Mouse (Mus musculus) kidney, postnatal 36 days (tissue): ENCODE measurements around the gene Mfsd6.
A peak's percentile ranks its signal among the peaks of the same experiment; 100 is the strongest.

Source experiments
- DNase-seq, 2 experiments: peaks; one replicate each; pipeline ENCODE4 v3.0.0; 2021 to 2022; ENCODE audit warnings: mixed read lengths in 2 of 2

The Mfsd6 gene

DNA sequence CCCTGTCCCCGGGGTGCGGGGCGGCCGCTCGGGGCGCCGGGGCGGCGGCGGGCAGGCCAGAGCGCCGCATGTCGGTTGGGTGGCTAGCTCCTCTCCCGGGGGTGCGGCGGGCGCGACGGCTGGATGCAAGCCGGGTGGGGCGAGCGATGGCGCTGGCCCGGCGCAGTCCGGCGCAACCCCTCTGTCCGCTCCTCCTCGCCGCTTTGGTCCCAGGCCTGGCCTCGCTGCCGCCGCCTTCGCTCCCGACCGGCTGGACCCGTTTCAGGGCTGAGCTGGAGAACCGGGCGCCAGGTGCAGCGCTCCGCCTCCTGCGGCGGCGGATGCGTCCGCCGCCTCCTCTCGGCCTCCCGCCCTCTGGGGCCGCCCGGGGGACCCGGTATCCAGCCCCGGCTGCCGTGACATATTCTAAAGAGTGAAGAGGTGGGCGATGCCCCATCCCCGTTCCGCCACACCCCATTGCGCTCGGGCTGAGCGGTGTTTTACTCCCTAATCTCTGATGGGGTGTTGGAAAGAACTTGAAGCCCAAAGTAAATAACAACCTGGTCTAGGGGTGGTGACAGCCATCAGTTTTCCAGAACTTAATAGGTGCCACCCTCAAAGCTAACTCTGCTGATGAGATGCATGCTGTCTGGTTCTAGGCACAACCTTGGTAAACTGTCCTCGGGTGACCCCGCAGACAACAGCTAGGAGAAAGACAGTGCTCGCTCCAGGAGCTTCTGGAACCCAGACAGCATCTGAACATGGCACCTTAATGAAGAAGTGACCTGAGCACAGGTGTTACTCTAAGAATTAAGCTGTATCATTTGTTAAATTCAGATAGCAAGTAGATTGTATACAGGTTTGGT lies at the start of gene Mfsd6:
TSS of gene Mfsd6 (minus strand) at position 407 of the 845 bp plus-strand sequence.
- peak; percentile 62 to 80 for DNase-seq

DNA sequence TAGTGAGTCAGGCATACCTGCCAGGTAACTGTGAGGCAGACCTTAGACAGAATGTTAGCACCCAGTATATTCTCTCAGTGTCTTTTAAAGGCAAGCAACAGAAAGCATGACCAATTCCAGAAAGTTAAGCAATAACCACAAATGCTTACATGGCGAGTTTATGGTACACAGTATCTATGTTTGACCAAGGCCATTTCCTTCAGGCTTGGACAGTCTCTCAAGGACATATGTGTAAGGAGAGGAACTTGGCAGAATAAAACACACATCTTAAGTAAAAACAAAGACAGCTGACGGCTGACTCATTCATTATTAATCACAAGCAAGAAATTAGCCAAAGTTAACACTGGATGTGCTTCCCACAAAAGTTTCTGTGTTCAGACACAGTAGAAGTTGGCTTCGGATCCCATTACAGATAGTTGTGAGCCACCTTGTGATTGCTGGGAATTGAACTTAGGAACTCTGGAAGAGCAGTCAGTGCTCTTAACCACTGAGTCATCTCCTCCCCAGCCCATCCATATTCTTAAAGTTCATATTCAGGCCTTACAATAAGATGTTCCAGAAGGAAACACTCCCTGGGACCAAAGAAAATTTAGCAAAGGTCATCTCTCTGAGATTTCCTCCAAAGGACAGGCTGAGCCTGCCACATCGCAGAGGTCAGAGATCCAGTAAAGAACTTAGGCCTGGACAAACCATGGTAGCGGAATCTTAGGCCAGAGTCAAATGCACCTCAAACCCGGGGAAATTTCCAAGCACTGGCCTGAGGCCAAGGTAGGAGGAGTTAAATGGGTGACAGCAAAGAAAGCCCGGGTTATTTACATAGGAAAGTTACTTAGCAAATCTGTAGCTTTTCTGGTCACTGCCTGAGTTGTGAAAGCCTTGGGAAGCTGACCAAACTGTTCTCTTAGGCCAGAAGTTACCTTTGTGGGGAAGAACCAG lies 38.2 kb upstream of the Mfsd6 start:
- peak; percentile 23 to 45 for DNase-seq

DNA sequence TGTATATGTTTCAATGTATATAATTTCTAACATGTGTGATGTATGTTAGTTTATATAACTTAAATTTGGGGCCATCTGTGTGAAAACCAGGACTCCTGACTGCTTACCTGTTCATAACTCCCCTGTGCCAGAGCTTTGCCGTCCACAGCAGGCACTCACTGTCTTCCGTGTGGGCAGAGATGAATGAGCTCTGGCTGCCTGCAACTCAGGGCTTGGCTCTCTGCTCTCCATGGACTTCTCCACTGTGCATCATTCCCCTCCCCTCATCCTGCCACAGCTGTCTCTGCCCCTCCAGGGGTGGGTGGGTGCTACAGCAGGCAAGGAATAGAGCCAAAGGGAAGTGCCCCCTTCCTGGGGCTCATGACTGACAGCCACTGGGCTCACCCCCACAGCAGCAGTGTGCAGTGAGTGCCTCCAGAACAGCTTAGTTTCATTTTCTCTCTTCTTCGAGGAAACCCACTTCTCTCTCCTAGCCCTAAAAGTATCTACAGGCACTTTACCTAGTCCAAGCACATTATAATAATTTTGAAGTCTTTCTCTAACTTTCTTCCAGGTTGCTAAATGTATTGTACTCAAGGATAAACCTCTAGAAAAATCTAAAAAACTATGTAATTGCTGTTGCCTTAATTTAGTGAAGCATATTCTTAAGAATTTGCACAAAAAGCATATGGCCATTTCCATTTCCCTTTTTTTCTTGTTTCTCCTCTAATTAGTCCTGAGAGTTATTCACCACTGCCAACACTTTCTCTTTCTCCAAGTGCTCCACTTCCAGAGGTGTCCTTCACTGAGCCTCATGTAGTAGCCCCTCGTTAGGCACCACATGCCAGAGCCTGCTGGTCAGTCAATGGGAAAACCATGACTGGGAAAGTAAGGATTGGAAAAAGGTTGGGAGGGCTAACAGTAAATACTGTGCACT lies 36.9 kb upstream of the Mfsd6 start:
- DNase-seq, result no peak

DNA sequence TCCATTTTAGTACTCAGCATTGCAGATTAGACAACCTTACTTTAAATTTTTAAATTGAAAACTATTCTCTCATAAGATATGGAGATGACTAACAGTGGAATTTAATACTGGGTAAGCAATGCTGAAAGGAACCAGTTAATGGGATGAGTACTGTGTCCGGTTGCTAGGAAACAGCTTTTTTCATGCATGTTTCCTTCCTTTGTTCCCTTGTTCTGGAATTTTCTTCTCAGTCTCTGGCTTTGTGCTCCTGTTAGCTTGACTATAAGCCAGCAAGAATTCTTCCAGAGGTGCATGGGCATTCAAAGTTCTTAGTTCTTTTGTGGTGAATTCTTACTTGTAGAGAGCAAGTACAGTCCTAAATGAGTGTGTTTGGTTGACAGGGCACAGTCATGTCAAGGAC lies 30.9 kb upstream of the Mfsd6 start:
- no peak for DNase-seq

DNA sequence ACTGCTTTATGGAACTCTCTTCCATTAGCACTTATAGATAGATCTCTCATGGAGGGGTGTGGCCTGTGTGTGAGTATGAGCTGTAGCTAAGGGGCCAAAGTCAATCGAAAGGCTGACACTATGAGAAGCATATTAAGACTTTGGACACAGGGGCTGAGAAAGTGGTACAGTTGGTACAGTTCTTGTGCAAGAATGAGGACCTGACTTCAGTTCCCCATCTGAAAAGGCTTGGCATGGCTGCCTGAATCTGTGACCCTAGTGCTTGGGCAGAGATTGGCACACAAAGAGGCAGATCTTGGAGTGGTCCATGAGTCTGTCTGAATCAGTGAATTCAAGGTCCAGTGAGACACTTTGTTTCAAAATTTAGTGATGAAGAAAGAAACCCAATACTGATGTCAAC lies 27.1 kb upstream of the Mfsd6 start:
- DNase-seq, result no peak

DNA sequence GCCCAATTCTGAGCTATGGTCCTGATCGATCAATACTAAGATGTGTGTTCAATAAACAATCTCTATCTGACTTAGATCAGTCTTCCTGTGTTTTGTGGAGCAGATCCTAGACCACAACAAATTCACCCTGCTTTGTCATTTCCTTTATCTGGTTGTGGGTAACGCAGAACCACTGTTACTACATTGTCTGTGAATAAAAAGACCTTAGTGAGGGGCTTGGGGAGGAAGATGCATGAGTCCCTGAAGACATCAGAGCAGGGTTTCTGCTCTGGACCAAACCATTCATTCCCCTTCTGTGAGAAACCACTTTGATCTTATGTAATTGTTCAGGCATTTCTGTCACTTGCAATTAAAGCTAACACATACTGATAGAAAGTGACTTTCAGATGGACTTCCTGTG lies 26.6 kb upstream of the Mfsd6 start:
- DNase-seq, result no peak

DNA sequence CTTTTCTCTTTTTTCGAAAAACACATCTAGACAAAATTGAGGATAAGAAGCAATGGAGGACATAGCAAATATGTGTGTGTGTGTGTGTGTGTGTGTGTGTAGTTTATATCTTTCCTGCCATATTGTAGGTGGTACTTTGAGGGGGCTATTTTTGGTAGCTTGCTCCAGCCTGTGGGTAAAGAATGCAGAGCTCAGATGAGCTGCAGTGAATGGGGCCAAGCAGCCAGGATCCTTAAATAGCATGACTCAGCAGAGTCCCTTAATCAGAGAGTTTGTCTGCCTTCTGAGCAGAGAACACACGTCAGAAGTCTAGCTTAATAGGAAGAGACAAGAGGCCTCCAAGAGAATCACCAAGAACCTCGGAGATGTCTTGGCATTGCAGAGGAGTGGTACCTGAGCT lies 25.4 kb upstream of the Mfsd6 start:
- DNase-seq, result no peak

DNA sequence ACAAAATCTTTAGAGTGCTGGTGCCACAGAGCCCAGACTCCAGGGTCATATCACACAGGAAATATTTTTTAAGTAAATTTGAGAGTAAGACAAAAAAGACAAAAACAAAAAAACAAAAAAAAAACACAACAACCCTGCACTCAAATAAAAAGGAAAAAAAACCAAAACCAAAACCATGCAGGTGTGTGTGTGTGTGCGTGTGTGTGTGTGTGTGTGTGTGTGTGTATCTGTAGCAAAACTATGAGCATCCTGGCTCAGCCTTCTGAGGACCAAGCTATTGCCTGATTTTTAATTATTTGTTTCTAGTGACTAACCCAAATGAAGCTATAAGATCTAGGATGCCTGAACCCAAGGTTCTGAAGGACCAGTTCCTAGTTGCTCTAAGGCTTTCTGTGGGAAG lies 24.4 kb upstream of the Mfsd6 start:
- DNase-seq, result no peak

DNA sequence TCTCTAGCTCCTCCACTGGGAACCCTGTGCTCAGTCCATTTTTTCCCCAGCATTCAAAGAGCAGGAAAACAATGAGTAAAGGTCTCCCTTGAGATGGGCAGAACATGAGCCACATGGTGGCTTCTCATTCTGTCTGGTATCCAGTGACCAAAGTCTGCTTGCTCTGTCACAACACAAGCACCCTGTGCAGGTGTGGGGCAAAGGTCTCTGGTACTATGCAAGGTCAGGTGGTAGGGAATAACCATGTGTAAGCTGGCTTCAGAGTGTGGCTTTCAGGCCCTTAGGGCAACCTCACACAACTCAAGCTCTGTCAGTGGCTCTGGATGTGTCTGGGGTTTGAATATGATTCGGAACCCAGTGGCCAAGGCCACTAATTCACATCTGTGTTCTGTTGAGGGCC lies 22.7 kb upstream of the Mfsd6 start:
- DNase-seq, result peak; percentile 34 to 36

DNA sequence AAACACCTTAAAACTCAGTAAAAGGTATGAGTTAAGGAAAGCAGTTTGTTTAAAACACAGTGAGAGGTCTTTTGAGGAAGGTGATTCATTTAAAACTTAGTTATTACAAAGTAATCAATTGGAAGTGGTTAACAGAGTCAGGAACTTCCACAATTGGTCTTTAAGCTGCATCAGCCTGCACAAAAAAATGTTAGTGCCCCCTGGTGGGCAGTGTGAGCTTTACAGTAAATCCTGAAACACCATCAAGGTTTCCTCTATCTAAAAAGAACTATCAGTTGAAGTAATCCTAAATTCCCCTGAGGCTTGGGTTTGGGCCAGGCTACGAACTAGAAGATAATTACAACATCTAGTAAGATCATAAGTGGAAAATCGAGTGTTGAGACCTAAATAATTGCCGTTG lies 21.0 kb upstream of the Mfsd6 start:
- peak; percentile 55 to 85 for DNase-seq

DNA sequence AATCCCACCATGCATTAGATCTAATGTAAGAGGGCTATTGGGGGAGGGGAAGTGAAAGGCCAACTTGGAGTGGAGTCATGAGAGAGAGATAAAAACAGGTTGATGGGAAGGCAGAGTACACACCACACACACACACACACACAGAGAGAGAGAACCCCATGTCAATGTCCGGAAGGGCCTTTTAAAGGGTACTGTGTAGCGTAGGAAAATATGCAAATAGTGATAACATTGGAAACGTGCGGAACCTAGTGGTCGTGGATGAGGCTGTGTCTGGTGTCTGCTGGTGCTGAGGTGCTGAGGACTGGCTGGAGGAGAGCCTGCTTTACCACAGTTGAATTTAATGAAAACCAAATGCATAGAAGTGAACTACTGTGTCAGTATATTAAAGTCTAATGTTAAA lies 15.3 kb upstream of the Mfsd6 start:
- DNase-seq, result no peak

DNA sequence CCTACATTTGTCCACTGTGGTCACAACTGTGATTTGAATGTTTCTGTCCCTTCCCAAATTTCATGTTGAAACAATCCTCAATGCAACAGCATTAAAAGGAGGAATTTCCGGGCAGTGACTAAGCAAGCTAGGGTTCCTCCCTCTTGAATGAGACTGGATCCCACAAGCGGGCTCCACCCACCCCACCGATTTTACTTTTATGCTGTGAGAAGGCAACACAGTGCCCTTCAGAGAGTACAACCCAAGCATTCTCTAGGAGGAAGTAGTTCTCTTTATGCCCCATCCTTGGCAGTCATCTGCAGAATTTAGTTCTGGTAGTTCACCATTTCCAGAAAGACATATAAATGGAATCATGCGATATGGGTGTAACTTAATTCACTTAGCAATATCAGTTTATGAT lies 6.9 kb upstream of the Mfsd6 start:
- no peak for DNase-seq

DNA sequence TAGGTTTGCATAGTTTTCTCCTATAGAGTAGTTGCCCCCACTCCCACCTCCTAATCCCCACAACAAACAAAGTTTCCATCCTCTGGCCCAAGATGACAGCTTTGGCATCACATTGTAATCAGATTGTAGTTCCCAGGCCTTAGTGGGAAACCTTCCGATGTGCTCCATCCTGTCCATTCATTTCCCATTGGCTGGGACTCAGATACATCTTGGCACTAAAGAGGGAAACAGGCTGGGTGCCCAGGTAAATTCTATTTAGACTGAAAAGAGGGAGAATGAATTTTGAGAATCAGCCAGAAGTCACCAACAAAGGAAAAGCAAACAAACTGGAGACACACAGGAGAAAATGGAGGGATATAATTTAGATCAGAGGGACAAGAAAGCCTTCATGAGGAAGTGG lies 3.0 kb upstream of the Mfsd6 start:
- no peak for DNase-seq

DNA sequence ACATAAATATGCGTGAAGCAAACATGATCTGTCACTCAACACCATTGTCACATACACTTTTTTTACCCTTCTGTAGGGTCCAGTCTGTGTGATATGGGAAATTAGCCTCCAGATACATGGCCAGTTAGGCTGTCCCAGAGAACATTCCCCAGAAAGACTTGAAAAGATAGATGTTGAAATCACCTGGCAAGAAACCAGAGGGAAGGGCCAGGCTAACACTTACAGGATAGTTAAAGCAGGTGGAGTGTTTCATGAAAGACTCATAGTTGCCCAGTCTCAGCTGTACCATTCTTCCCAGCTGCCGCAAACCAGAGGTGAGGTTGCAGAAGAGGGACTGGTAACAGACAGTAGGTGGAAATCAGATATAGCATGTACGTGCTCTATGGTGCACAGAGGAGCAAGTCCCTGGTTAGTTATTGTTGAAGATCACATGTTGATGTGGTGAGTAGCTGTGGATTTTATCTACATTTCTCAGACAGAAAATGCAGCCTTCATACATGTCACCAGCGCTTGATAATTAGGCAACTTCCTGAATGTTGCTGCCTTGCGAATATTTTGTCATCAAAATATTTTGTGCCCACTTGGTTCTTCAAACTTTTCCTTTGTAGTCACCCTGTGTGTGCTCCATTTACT lies 1.7 kb upstream of the Mfsd6 start:
- no peak for DNase-seq

DNA sequence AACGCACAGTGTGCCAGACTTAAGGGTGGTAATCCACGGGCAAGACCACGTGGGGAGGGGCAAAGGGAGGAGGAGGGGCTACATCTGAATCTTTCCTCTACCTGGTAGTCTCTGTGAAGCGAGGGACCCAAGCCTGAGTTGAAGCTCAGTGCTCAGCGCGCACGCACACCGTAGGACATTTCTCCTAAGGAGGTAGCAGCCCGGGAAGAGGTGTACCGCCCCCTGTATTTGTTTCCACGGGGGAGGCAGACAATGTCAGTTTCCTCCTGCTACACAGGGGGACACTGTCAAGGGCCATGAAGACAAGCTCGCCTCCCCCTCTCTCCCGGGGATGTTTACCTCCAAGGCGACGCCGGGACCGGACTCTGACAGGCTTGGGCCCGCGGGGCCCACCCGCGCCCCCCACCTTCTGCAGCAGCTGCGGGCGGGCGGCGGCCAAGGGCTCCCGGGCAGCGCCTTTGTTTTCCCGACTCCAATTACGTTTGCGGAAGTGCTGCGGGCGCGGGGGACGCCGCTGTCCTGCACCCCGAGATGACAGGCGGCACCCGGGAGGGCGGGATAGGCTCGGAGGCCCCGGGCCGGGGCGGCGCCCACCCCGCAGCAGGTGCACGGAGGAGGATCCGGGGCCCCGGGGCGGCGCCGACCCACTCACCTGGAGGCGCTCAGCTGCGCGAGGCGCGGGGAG lies 749 bp downstream of the Mfsd6 start:
- DNase-seq, result peak; percentile 36 to 69

DNA sequence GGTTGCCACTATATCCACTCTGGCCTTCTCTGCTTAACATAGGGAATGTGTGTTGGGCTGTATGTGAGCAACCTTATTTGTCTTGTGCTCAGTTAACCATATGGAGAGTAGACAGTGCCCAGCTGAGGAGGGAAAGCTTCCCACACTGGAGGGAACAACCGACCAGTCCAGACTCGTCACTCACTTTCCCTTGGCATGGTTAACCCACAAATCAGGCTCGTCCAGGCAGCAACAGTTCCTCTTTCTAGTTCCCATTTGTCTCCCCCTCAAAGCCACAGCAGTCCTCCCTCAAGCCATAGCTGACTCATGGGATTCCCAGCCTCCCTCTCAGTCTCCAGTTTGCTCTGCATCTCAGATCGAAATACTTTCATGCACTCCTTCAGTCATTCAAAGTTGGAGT lies 4.7 kb downstream of the Mfsd6 start:
- DNase-seq, result peak in 1 of 2 experiments; percentile 5

DNA sequence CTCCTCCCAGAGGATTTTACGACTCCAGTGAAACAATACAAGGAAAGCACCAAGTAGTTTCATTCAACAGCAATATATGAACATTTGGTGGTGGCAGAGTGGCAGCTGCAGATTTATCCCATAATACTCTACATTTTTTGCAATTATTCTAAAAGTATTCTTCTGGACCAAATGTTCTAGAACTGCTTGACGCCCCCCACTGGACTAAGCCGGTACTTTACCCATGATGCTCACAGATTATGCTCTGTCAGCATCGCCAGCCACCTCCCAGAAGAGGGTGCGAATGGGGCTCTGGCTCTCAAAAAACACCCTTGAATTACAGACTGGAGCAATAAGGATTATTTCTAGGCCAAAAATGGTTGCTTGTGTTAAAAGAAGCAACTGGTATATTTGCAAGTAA lies 8.2 kb downstream of the Mfsd6 start:
- peak in 1 of 2 experiments; percentile 46 for DNase-seq

DNA sequence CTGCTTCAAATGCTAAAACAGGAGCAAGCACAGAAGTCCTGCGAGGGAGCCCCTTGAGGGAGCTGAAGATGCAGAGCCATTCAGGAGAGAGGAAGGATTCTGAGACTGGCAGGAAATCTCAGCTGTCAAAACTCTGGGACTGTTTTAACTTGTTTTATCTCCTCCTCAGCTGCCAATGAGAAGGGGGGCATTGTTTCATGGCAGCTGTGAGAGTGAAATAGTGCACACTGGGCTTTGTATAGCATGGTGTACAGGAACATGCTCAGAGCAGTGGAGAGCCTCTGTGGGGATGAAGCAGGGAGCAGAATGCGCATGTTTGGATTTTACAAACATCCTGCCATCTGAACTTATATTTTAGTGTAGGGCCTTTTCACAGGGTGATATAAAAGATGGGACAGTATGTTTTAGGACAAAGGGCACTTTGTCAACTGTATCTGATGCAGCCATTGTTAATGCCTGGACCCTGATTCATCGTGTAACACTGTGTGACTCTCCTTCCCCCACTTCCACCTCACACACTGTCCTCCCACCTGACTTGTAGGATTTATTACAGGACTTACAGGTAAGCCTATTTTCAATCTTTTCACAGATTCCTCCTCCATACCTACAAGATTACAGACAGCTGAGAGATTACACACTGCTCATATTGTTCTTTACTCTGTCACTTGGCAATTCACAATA lies 9.1 kb downstream of the Mfsd6 start:
- no peak for DNase-seq

DNA sequence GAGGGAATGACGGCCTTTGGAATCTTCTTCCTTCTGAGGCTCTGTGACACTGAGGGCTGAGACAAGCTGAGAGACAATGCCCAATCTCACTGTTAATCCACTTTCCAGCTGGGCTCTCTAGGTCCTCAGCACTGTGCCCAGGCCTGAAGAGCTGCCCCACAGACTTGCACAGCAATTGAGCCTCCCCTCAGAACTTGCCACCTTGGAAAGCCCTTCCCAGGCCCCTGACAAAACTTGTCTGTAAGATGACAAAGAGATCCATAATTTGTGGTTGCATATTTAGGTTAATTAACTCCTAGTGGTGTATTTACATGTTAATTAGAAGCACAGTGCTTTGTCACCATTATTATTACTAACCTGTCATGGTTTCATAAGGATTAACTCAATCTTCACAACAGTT lies 12.8 kb downstream of the Mfsd6 start:
- no peak for DNase-seq

DNA sequence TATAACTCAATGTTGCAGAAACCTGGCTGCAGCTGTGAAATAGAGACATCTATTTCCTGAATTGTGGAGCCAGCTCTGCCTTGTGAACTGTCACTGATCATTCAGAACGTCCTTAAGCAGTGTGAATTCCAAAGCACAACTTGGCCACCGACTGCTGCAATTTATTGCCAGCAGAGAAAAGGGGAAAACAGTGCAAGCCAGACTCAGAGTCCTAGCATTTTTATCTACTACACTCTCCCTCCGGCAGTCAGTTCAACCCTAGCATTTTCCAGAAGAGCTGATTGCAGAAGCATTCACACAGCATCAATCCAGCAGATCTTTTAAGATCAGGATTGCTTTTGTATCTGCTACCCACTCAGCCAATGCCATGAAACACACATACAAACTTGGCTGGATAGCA lies 13.2 kb downstream of the Mfsd6 start:
- no peak for DNase-seq

DNA sequence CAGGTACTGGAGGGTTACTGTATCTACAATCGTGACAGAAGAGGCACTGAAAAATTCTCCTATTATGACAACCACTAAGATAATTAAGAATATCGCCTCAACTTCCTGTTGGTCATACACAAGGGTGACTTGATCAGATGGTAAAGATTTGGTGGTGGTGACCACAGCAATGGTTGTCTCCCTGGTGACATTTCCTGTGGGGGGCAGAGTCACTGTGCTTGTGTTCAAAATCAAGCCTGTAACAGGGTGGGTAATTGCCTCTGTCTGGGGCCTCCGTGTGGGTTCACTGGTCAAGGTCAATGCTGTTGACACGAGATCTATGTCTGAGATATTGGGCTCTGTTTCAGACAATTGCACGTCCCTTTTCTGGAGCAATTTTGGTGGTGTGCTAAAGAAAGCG lies 18.5 kb downstream of the Mfsd6 start:
- DNase-seq, result no peak
